Mouse (Mus musculus) cerebellum, adult 2 months (tissue): ENCODE results near the gene Neurog1.

ENCODE experiments used
- CTCF ChIP-seq: fragments of 200-500 bp; IDR thresholded peaks from 2 replicates; pipeline ENCODE4 v1.5.1; 2011; ENCODE audit warnings: low read depth, mild to moderate bottlenecking, control low read depth, low read length, moderate library complexity, borderline replicate concordance; ENCODE audit not compliant: insufficient read depth
- POLR2A ChIP-seq: fragments of 200-500 bp; IDR thresholded peaks from 2 replicates; pipeline ENCODE4 v1.6.1; 2011; ENCODE audit warnings: low read length, control low read depth, borderline replicate concordance; ENCODE audit not compliant: insufficient read depth

DNA sequence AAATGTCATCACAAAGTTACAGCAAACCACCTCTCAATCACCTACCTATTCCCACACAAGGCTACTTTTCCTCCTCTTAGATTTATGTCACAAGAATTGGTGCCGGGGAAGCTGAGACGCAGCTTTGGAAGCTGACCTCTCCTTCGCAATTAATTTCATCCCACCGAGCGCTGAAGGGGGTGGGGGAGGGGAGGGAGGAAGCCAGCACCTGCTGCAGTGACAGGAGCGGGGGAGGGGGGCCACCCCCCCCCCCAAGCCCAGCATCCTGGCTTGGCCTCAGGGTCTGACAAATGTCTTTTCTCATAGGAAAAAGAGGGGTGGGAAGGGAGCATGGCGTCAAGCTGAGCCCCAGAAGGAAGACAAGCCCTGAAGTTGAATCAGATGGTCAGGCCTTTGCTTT lies 23.2 kb downstream of the Neurog1 start:
- no peak for TF ChIP-seq CTCF
- TF ChIP-seq POLR2A, result no peak
